10 mouse cellular contexts compared by ENCODE assay signal in genomic region chr2:51110271-51110670, GRCm38 (mm10). TPM values are rescaled to one million over a fixed set of nuclear protein-coding genes. Genes with fewer than 3 reads are reported as not detected.
DNase-seq lines count a peak whose midpoint lies in the region; ATAC-seq and TF ChIP-seq lines count a peak whose summit lies in the region.
"Had no signal": no experiment of that assay in that cellular context is flagged by ENCODE, and none has a peak within 500 bp of the region (broad histone marks: within the 10 kb centered on the region; RNA-seq: fewer than 3 reads in every experiment).

No protein-coding gene starts in this region.

- H3K36me3 ChIP-seq in kidney, adult 2 months (ENCODE audit: control insufficient read depth, insufficient read depth, low read length), result no peaks in the 10 kb centered on the region
- H3K36me3 ChIP-seq in forebrain, embryonic 15.5 days, result no peaks in the 10 kb centered on the region
- H3K36me3 ChIP-seq in forebrain, embryonic 10.5 days (replicated peaks), result no peaks in the 10 kb centered on the region

- no peak overlapping the region for H3K27ac ChIP-seq in kidney, adult 2 months (ENCODE audit: insufficient read depth, low read depth, low read length)
- no peak overlapping the region for H3K27ac ChIP-seq in forebrain, embryonic 15.5 days (replicated peaks)
- H3K27ac ChIP-seq in forebrain, embryonic 10.5 days, result no peak overlapping the region

- H3K27me3 ChIP-seq in kidney, adult 2 months (replicated peaks; ENCODE audit: control insufficient read depth, insufficient read depth, low read length), result no peaks in the 10 kb centered on the region
- no peaks in the 10 kb centered on the region for H3K27me3 ChIP-seq in forebrain, embryonic 15.5 days
- no peaks in the 10 kb centered on the region for H3K27me3 ChIP-seq in forebrain, embryonic 10.5 days (ENCODE audit: poor library complexity, severe bottlenecking)
- H3K27me3 ChIP-seq: CH12.LX had no signal

- H3K9ac ChIP-seq in forebrain, embryonic 15.5 days (replicated peaks), result no peak overlapping the region

- H3K4me1 ChIP-seq in kidney, adult 2 months (ENCODE audit: control insufficient read depth, insufficient read depth, low read length), result peaks cover 3% of the 10 kb centered on the region; the same call in 1 of the 2 replicates
- no peaks in the 10 kb centered on the region for H3K4me1 ChIP-seq in forebrain, embryonic 15.5 days
- no peaks in the 10 kb centered on the region for H3K4me1 ChIP-seq in forebrain, embryonic 10.5 days

- 47% methylated on average over 2 of the region's 2 CpGs for WGBS in kidney, adult 2 months
- WGBS in forebrain, embryonic 15.5 days, result 54% methylated on average over 2 of the region's 2 CpGs
- WGBS in forebrain, embryonic 10.5 days, result 77% methylated on average over 2 of the region's 2 CpGs

- DNase-seq in cerebellum, postnatal 25 days, result peak; percentile 49 to 71
- DNase-seq in cerebellum, adult 9-11 months, result no peak
- DNase-seq in kidney, adult 2 months, result peak; percentile 67
- no peak for DNase-seq in kidney, adult 11 months
- DNase-seq in 416B (ENCODE audit: low read depth), result peak; percentile 41
- no peak for DNase-seq in forebrain, embryonic 10.5 days (ENCODE audit: extremely low spot score, low spot score)
- DNase-seq: thymus, postnatal 25 days had no signal

- no peak overlapping the region for H3K4me3 ChIP-seq in kidney, adult 2 months (ENCODE audit: insufficient read depth, low read depth, low read length)
- no peak overlapping the region for H3K4me3 ChIP-seq in forebrain, embryonic 15.5 days
- no peak overlapping the region for H3K4me3 ChIP-seq in forebrain, embryonic 10.5 days

- H3K9me3 ChIP-seq in forebrain, embryonic 15.5 days, result no peaks in the 10 kb centered on the region
- H3K9me3 ChIP-seq in forebrain, embryonic 10.5 days, result no peaks in the 10 kb centered on the region

- no peak overlapping the region for H3K4me2 ChIP-seq in forebrain, embryonic 15.5 days (replicated peaks)

- no peak for TF ChIP-seq POLR2A in kidney, adult 2 months (IDR thresholded peaks at IDR 0.05; ENCODE audit: low read depth, low read length)

- ATAC-seq in common myeloid progenitor, adult 5-6 weeks (replicated peaks; ENCODE audit: low read depth, poor library complexity, severe bottlenecking), result peak; percentile 36; the same call in 1 of the 2 replicates
- no peak for ATAC-seq in forebrain, embryonic 15.5 days (replicated peaks)

- TF ChIP-seq CTCF in kidney, adult 2 months (conservative IDR thresholded peaks at IDR 0.05; ENCODE audit: insufficient read depth, insufficient read length, low read depth, low read length), result no peak

RNA-seq across cellular contexts. Expression of gene Rnd3, which starts 38.6 kb away (rescaled TPM):
- 1.8 and 3.5 TPM in 2 replicates for polyA plus RNA-seq in kidney, adult 2 months (2012; rRNA removed)
- total RNA-seq in common myeloid progenitor, adult 5-6 weeks (2017), result 0.91 and 1.9 TPM in 2 replicates
- 142 and 151 TPM in 2 replicates for polyA plus RNA-seq in forebrain, embryonic 15.5 days (2015; fragmentation: Nextera tagmentation; extraction: Ambion mirVana)
- 92.6 and 97.4 TPM in 2 replicates for polyA plus RNA-seq in forebrain, embryonic 10.5 days (2016; fragmentation: Nextera tagmentation; extraction: Ambion mirVana)

Comparison
In these comparisons a context has a peak if more than half of its experiments do, and no peak if none do; other contexts are left out.
1. DNase-seq: peak in cerebellum, postnatal 25 days (2 of 2), kidney, adult 2 months (single experiment) and 416B (single experiment); none in cerebellum, adult 9-11 months (single experiment), kidney, adult 11 months (single experiment) and forebrain, embryonic 10.5 days (single experiment).
2. RNA of gene Rnd3, which starts 38.6 kb away (polyA plus RNA-seq): 142 to 151 TPM in forebrain, embryonic 15.5 days and 92.6 to 97.4 TPM in forebrain, embryonic 10.5 days; 1.8 to 3.5 TPM in kidney, adult 2 months; every median in the first group is over 10 times any median in the second.